Mouse (Mus musculus) kidney, postnatal 0 days (tissue): ENCODE data around the gene Macrod2. TPM values are rescaled to one million over a fixed set of nuclear protein-coding genes. Genes with fewer than 3 reads are reported as not detected.

Experiments used
- ATAC-seq: fragments of 200-750 bp; cut with Nextera tagmentation; replicated peaks from 2 replicates; pipeline ENCODE4 v1.8.0; 2017; ENCODE audit warnings: low read depth, moderate number of reproducible peaks, moderate TSS enrichment, moderate library complexity; ENCODE audit not compliant: low FRiP score
- DNase-seq: peaks from one replicate; pipeline ENCODE4 v3.0.0-alpha.2; 2016; ENCODE audit warnings: low spot score
- H3K27ac ChIP-seq: fragments of 300-500 bp; sonication (generic); 2 replicates; pipeline ENCODE4 v1.5.1; 2014; ENCODE audit warnings: mild to moderate bottlenecking
- H3K27me3 ChIP-seq: fragments of 300-500 bp; sonication (generic); 2 replicates; pipeline ENCODE4 v1.6.1; 2014; ENCODE audit warnings: low read length, mixed read lengths; ENCODE audit not compliant: insufficient read depth
- H3K36me3 ChIP-seq: fragments of 300-500 bp; sonication (generic); 2 replicates; pipeline ENCODE4 v1.6.1; 2014; ENCODE audit warnings: low read length, mixed read lengths; ENCODE audit not compliant: insufficient read depth
- H3K4me1 ChIP-seq: fragments of 300-500 bp; sonication (generic); replicated peaks from 2 replicates; pipeline ENCODE4 v1.6.1; 2014; ENCODE audit warnings: antibody characterized with exemption, low read length, mixed read lengths; ENCODE audit not compliant: insufficient read depth
- H3K4me2 ChIP-seq: fragments of 300-500 bp; sonication (generic); 2 replicates; pipeline ENCODE4 v1.6.1; 2014; ENCODE audit warnings: mild to moderate bottlenecking, low read length, moderate library complexity, mixed read lengths
- H3K4me3 ChIP-seq: fragments of 300-500 bp; sonication (generic); replicated peaks from 2 replicates; pipeline ENCODE4 v1.5.1; 2014; ENCODE audit warnings: low read depth, low read length
- H3K9ac ChIP-seq: fragments of 300-500 bp; sonication (generic); 2 replicates; pipeline ENCODE4 v1.6.1; 2014; ENCODE audit warnings: low read depth, low read length
- H3K9me3 ChIP-seq: fragments of 300-500 bp; sonication (generic); replicated peaks from 2 replicates; pipeline ENCODE4 v1.6.1; 2016; ENCODE audit warnings: low read length, inconsistent platforms, mixed read lengths
- CTCF ChIP-seq: IDR thresholded peaks from 2 replicates; pipeline ENCODE4 v1.5.1; 2016; ENCODE audit warnings: antibody characterized with exemption, low read depth, mild to moderate bottlenecking, moderate library complexity
- WGBS: fragments of 180-500 bp; shearing (Covaris S2); extraction: QIAGEN DNeasy Blood & Tissue Kit; methylation state at CpG from one replicate; pipeline ENCODE4 v1.1.7; 2014; 5-methylcytosine and 5-hydroxymethylcytosine counted together
- polyA plus RNA-seq: library from polyadenylated mRNA; unstranded; fragments of >200 nt; fragmentation: Nextera tagmentation; extraction: Ambion mirVana; gene quantifications from 2 replicates; pipeline ENCODE4 v1.2.1, GENCODE M21; 2015

The Macrod2 gene
- polyA plus RNA-seq, 1 experiment from 2014 or later, result 28.6 TPM

DNA sequence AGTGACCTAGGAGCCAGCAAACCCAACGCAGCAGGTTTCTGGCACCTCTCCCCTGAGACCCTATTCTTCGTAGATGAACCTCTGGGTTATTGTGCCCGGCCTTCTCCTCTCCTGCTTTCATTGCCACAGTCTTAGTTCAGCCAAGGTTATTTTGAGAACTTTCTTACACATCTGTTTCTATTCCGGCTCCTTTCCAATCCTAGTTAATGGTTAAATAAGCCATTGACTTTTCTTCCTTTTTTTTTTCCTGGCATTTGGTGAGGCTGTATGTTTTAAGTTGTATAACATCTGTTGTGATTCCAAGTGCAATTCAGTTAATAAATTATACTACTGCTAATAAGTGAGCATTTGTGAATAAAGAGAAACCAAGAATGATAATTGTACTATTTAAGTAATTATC, 44.0 kb downstream of the Macrod2 start:
- Histone ChIP-seq H3K27ac (no peak overlapping the region), H3K36me3 (no peaks in the 10 kb centered on the region), H3K4me2 (no peak overlapping the region), H3K4me1 (no peaks in the 10 kb centered on the region), H3K4me3 (no peak overlapping the region), H3K9me3 (no peaks in the 10 kb centered on the region), H3K9ac (no peak overlapping the region), H3K27me3 (no peaks in the 10 kb centered on the region)
- WGBS, result 79% methylated on average over 4 of the region's 4 CpGs
- no peak for ATAC-seq
- no peak for DNase-seq
- no peak for TF ChIP-seq CTCF

GRCm38 (mm10) chr2:140448636-140449035, 53.5 kb downstream of the Macrod2 start:
- H3K27ac ChIP-seq, result no peak overlapping the region
- no peak overlapping the region for H3K9ac ChIP-seq
- no peak for ATAC-seq
- 89% methylated on average over 2 of the region's 2 CpGs for WGBS
- no peaks in the 10 kb centered on the region for H3K9me3 ChIP-seq
- H3K4me2 ChIP-seq, result no peak overlapping the region
- TF ChIP-seq CTCF, result no peak
- H3K36me3 ChIP-seq, result no peaks in the 10 kb centered on the region
- no peak overlapping the region for H3K4me3 ChIP-seq
- no peaks in the 10 kb centered on the region for H3K4me1 ChIP-seq
- no peak for DNase-seq
- no peaks in the 10 kb centered on the region for H3K27me3 ChIP-seq

DNA sequence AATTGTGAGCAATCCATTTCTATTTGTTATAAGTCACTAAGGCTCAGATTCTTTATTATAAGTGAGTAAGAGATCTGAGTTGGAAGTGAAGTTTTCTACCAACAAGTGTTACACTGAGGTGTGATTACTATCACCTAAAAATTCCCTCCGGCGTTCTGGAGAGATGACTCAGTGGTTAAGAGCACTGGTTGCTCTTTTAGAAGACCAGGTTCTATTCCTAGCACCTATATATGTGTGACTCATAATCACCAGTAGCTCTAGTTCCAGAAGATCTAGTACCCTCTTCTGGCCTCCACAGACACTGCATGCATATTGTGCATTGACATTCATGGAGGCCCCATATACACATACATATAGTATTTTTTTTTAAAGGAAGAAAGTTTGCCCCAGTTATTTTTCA, 80.7 kb downstream of the Macrod2 start:
- Histone ChIP-seq H3K27me3 (no peaks in the 10 kb centered on the region), H3K4me2 (no peak overlapping the region), H3K27ac (no peak overlapping the region), H3K9me3 (no peaks in the 10 kb centered on the region), H3K9ac (no peak overlapping the region), H3K36me3 (no peaks in the 10 kb centered on the region), H3K4me1 (no peaks in the 10 kb centered on the region), H3K4me3 (no peak overlapping the region)
- DNase-seq, result no peak
- no peak for ATAC-seq
- 82% methylated on average over 2 of the region's 2 CpGs for whole genome bisulfite sequencing
- no peak for TF ChIP-seq CTCF

DNA sequence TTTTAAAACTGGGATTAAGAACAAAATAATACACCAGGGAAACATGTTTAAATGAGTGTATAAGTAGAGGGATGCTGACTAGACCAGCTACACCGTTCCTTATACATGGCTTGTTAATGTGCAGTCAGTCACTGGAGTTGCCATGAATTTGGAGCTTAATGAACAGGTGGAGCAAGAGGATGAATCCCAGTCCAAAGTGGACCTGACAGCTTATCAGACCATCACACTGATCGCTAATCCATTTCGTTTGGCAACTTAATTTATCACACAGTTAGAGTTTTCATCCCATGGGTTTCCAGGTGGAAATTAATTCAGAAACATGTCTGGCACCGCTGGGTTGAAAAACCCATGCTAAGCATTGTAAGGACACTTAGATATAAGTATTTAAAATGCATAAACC, 81.8 kb downstream of the Macrod2 start:
- H3K36me3 ChIP-seq, result no peaks in the 10 kb centered on the region
- H3K4me1 ChIP-seq, result no peaks in the 10 kb centered on the region
- H3K4me3 ChIP-seq, result no peak overlapping the region
- TF ChIP-seq CTCF, result no peak
- WGBS, result 82% methylated on average over 4 of the region's 4 CpGs
- no peak for DNase-seq
- no peak overlapping the region for H3K9ac ChIP-seq
- no peak overlapping the region for H3K27ac ChIP-seq
- H3K4me2 ChIP-seq, result no peak overlapping the region
- ATAC-seq, result no peak
- no peaks in the 10 kb centered on the region for H3K9me3 ChIP-seq
- no peaks in the 10 kb centered on the region for H3K27me3 ChIP-seq

GRCm38 (mm10) chr2:140482604-140483003, 87.5 kb downstream of the Macrod2 start:
- ATAC-seq, result no peak
- Histone ChIP-seq H3K27me3 (no peaks in the 10 kb centered on the region), H3K4me1 (no peaks in the 10 kb centered on the region), H3K9me3 (no peaks in the 10 kb centered on the region), H3K9ac (no peak overlapping the region), H3K4me2 (no peak overlapping the region), H3K4me3 (no peak overlapping the region), H3K27ac (no peak overlapping the region), H3K36me3 (no peaks in the 10 kb centered on the region)
- no peak for TF ChIP-seq CTCF
- 84% methylated on average over 2 of the region's 2 CpGs for WGBS
- DNase-seq, result no peak

DNA sequence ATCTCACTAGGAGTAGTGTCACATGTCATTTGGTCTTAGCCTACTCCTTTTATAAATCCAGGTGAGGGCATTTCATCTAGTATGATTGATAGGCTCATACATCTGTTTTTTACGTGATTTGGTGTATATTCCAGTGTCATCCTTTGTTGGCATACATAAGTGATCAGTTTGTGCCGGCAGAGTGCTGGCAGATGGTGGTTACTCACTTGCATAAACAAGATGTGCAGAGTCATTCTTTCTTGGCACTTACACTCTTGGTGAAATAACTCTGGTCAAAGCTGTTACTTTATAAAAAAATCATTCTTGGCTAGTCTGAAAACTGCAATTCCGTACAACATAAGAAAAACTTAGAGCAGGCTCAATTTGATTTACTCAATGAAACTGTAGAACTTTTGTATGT, 102.6 kb downstream of the Macrod2 start:
- ATAC-seq (no peak), DNase-seq (no peak)
- H3K9me3 ChIP-seq, result no peaks in the 10 kb centered on the region
- no peak overlapping the region for H3K27ac ChIP-seq
- no peak overlapping the region for H3K9ac ChIP-seq
- no peak overlapping the region for H3K4me2 ChIP-seq
- no peaks in the 10 kb centered on the region for H3K36me3 ChIP-seq
- no peaks in the 10 kb centered on the region for H3K4me1 ChIP-seq
- H3K27me3 ChIP-seq, result no peaks in the 10 kb centered on the region
- no peak for TF ChIP-seq CTCF
- H3K4me3 ChIP-seq, result no peak overlapping the region
- WGBS, result 75% methylated on average over 3 of the region's 3 CpGs

GRCm38 (mm10) chr2:140500951-140501350, 105.8 kb downstream of the Macrod2 start:
- no peak overlapping the region for H3K4me2 ChIP-seq
- peak; percentile 65 for DNase-seq
- ATAC-seq, result no peak
- no peak overlapping the region for H3K9ac ChIP-seq
- WGBS, result 31% methylated on average over 5 of the region's 5 CpGs
- peak; percentile 67 for TF ChIP-seq CTCF
- H3K4me1 ChIP-seq, result no peaks in the 10 kb centered on the region
- H3K4me3 ChIP-seq, result no peak overlapping the region
- H3K27ac ChIP-seq, result no peak overlapping the region
- no peaks in the 10 kb centered on the region for H3K9me3 ChIP-seq
- no peaks in the 10 kb centered on the region for H3K36me3 ChIP-seq
- H3K27me3 ChIP-seq, result no peaks in the 10 kb centered on the region
